Mouse (Mus musculus) midbrain, embryonic 13.5 days (tissue): ENCODE data around the gene Hist1h2ad. TPM values are rescaled to one million over a fixed set of nuclear protein-coding genes. Genes with fewer than 3 reads are reported as not detected.
A peak's percentile ranks its signal among the peaks of the same experiment; 100 is the strongest.
"Not testable (repeated sequence)": the region's sequence is repeated elsewhere in the genome, so short reads cannot be mapped to it uniquely, and the experiment has no call there.

ENCODE experiments used
- ATAC-seq: fragments of 200-750 bp; cut with Nextera tagmentation; 2 replicates; pipeline ENCODE4 v1.8.0; 2017; ENCODE audit warnings: mild to moderate bottlenecking, moderate TSS enrichment, moderate library complexity
- H3K27ac ChIP-seq: fragments of 300-500 bp; sonication (generic); 2 replicates; pipeline ENCODE4 v1.5.1; 2015; ENCODE audit warnings: inconsistent platforms, mild to moderate bottlenecking, moderate library complexity
- H3K27me3 ChIP-seq: fragments of 300-500 bp; sonication (generic); 2 replicates; pipeline ENCODE4 v1.6.1; 2015; ENCODE audit warnings: mild to moderate bottlenecking, inconsistent platforms
- H3K36me3 ChIP-seq: fragments of 300-500 bp; sonication (generic); 2 replicates; pipeline ENCODE4 v1.6.1; 2015; ENCODE audit warnings: mild to moderate bottlenecking, inconsistent platforms
- H3K4me1 ChIP-seq: fragments of 300-500 bp; sonication (generic); replicated peaks from 2 replicates; pipeline ENCODE4 v1.6.1; 2015; ENCODE audit warnings: inconsistent platforms
- H3K4me2 ChIP-seq: fragments of 300-500 bp; sonication (generic); replicated peaks from 2 replicates; pipeline ENCODE4 v1.6.1; 2015; ENCODE audit warnings: moderate library complexity, mild to moderate bottlenecking, inconsistent platforms
- H3K4me3 ChIP-seq: fragments of 300-500 bp; sonication (generic); replicated peaks from 2 replicates; pipeline ENCODE4 v1.5.1; 2015; ENCODE audit warnings: mild to moderate bottlenecking, inconsistent platforms
- H3K9ac ChIP-seq: fragments of 300-500 bp; sonication (generic); replicated peaks from 2 replicates; pipeline ENCODE4 v1.6.1; 2015; ENCODE audit warnings: mild to moderate bottlenecking, inconsistent platforms
- H3K9me3 ChIP-seq: fragments of 300-500 bp; sonication (generic); 2 replicates; pipeline ENCODE4 v1.6.1; 2016; ENCODE audit warnings: mild to moderate bottlenecking, inconsistent platforms
- WGBS: fragments of 180-500 bp; shearing (Covaris S2); methylation state at CpG from one replicate; pipeline ENCODE4 v1.1.7; 2015; 5-methylcytosine and 5-hydroxymethylcytosine counted together
- polyA plus RNA-seq: library from polyadenylated mRNA; unstranded; fragments of >200 nt; fragmentation: Nextera tagmentation; extraction: Ambion mirVana; gene quantifications from 2 replicates; pipeline ENCODE4 v1.2.1, GENCODE M21; 2015

Hist1h2ad gene
- polyA plus RNA-seq, 1 experiment from 2014 or later = 1.7 TPM

DNA sequence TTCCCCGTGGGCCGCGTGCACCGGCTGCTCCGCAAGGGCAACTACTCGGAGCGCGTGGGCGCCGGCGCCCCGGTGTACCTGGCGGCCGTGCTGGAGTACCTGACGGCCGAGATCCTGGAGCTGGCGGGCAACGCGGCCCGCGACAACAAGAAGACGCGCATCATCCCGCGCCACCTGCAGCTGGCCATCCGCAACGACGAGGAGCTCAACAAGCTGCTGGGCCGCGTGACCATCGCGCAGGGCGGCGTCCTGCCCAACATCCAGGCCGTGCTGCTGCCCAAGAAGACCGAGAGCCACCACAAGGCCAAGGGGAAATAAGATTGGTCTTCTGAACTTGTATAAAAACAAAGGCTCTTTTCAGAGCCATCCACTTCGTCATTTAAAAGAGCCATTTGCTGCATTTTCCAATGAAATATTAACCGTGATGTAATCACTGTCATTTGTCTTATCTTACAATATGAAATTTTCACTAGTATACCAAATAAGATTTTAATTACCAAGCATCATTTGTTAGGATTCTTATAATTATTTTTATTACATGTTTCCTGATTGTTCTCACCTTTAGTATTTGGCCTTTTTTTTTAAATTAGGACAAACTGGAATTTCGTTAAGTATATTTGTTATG lies 477 bp downstream of the Hist1h2ad start:
- peak overlapping the region; percentile 85 for H3K27ac ChIP-seq
- not testable (repeated sequence) for H3K36me3 ChIP-seq, H3K9me3 ChIP-seq, H3K27me3 ChIP-seq, ATAC-seq
- peak overlapping the region; percentile 57 for H3K4me2 ChIP-seq
- peak overlapping the region; percentile 46 for H3K4me3 ChIP-seq
- peaks cover 42% of the 10 kb centered on the region for H3K4me1 ChIP-seq
- under 1% methylated on average over 8 of the region's 39 CpGs for WGBS
- H3K9ac ChIP-seq = 0 out of 2 replicates have a peak overlapping the region, but pooled peaks have one; percentile 46

DNA sequence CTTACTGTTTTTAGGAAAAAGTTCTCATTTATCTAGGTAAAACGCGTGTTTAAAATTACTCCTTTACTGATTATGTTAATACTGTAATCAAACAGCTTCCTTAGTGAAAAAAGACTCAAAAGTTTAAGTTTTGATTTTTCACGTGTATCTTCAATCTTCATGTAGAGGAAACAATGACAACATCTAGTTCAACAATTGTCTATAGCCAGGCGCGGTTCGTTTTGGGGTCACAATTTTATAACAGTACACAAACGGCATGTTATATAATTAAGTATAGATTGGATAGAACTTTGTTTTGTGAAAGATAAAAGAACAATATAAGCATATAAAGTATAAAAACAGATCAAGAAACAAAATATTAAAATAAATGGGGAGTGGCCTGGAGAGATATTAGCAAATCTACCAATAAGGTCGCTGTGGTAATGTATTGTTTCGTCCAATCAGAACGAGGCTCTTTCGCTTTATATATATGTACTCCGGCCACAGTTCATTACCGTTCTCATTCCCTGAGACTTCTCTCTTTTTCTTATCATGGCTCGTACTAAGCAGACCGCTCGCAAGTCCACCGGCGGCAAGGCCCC lies 1.2 kb downstream of the Hist1h2ad start, which contains the start of gene Hist1h3d:
Gene Hist1h3d, plus strand, starts transcription at position 493 of the 581 bp plus-strand sequence.
- H3K4me1 ChIP-seq = peaks cover 37% of the 10 kb centered on the region
- no peaks in the 10 kb centered on the region for H3K36me3 ChIP-seq
- peak; percentile 61 for ATAC-seq
- H3K9me3 ChIP-seq = no peaks in the 10 kb centered on the region
- no peaks in the 10 kb centered on the region for H3K27me3 ChIP-seq
- peak within 1 kb of the TSS; percentile 85 for H3K27ac ChIP-seq
- peak within 1 kb of the TSS; percentile 75 for H3K4me2 ChIP-seq
- under 1% methylated on average over 18 of the region's 18 CpGs for WGBS
- H3K4me3 ChIP-seq = peak within 1 kb of the TSS; percentile 46
- H3K9ac ChIP-seq = peak within 1 kb of the TSS; percentile 74

DNA sequence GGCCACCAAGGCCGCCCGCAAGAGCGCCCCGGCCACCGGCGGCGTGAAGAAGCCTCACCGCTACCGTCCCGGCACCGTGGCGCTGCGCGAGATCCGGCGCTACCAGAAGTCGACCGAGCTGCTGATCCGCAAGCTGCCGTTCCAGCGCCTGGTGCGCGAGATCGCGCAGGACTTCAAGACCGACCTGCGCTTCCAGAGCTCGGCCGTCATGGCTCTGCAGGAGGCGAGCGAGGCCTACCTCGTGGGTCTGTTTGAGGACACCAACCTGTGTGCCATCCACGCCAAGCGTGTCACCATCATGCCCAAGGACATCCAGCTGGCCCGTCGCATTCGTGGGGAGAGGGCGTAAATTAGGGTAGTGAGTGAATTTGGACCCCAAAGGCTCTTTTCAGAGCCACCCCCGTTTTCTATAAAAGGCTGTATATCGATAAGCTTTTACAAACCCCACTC lies 1.7 kb downstream of the Hist1h2ad start:
- Histone ChIP-seq H3K4me3 (peak overlapping the region; percentile 46), H3K9ac (peak overlapping the region; percentile 74), H3K4me1 (peaks cover 39% of the 10 kb centered on the region), H3K27ac (peak overlapping the region; percentile 80), H3K4me2 (peak overlapping the region; percentile 75)
- not testable (repeated sequence) for H3K27me3 ChIP-seq, H3K36me3 ChIP-seq, ATAC-seq, H3K9me3 ChIP-seq
- WGBS = under 1% methylated on average over 15 of the region's 40 CpGs

DNA sequence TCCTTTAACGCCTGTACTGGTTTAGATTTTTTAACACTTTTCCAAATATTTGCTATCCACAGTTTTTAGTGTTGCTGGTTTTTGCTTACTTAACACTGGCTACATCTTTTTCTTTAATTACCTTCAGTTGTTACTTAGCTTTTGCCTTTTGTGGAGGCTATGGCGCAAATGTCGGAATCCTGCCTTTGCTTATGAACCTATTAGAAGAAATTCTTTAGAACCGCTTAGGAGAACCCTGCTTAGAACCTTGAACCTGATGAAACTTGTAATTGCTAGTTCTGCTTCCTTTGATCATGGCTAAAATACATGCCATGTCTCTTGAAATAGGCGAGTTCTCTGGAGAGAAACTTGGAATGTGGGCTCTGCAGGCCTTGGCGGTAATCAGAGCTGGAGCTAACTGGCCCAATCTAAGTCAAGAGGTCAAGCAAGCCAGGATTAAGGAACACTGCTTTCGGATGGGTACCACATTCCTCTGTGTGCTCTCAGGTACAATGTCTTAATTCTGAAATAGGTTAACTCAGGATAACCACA lies 2.2 kb downstream of the Hist1h2ad start:
- Histone ChIP-seq H3K27me3 (no peaks in the 10 kb centered on the region), H3K4me2 (peak overlapping the region; percentile 75), H3K4me3 (peak overlapping the region; percentile 46), H3K9ac (peak overlapping the region; percentile 74), H3K27ac (peak overlapping the region; percentile 80), H3K4me1 (peaks cover 41% of the 10 kb centered on the region), H3K9me3 (no peaks in the 10 kb centered on the region), H3K36me3 (no peaks in the 10 kb centered on the region)
- 3% methylated on average over 7 of the region's 7 CpGs for WGBS
- ATAC-seq = no peak

DNA sequence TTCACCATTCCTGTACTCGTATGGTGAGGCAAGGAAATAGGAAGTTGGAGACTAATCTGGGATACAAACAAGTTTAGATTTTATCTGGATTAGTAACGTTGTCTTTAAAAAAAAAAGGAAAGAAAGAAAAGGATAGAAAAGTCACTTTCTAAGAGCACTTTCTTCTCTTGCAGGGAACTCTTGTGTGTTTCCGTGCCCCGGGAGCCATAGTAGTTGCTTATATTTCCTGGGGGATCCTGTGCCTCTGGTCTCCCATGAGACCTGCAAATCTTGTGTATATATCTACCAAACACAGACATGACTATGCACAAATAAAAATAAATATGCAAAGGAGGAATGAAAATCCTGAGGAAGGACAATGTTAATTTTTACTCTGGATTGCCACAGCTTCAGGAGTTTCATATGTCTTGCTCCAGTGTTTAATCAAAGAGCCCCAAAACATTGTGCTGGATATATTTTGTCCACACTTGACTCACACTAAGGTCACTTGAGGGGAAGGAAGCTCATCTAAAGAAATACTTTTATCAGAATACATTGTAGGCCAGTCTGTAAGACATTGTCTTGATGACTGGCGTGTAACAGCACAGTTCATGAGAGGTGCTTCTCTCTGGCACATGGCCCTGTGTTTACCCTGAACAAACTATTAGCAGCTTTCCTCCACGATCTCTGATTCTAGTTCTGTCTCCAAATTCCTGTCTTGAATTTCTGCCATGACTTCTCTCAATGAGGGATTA lies 2.9 kb downstream of the Hist1h2ad start:
- WGBS = 50% methylated on average over 6 of the region's 6 CpGs
- H3K4me3 ChIP-seq = peak overlapping the region; percentile 46
- peak overlapping the region; percentile 75 for H3K4me2 ChIP-seq
- peaks cover 43% of the 10 kb centered on the region for H3K4me1 ChIP-seq
- H3K36me3 ChIP-seq = no peaks in the 10 kb centered on the region
- H3K9ac ChIP-seq = peak overlapping the region; percentile 74
- H3K27ac ChIP-seq = peak overlapping the region; percentile 80; the same call in 1 of the 2 replicates
- no peaks in the 10 kb centered on the region for H3K9me3 ChIP-seq
- no peak for ATAC-seq
- no peaks in the 10 kb centered on the region for H3K27me3 ChIP-seq

DNA sequence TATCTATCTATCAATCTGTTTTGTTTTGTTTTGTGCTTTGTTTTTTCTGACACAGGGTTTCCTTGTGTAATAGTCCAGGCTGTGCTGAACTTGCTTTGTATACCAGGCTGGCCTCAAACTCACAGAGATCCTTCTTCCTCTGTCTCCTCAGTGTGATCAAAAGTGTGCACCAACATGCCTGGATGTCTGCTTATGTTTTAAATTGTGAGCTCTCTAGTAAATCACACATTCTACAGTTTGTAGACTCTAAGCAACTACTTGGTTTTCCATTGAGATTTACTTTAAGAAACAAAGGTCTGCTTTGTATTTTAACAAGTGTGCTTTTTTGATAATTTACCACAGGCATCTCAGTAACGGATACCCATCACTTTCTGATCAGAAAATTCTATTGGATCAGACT lies 3.7 kb downstream of the Hist1h2ad start:
- H3K9me3 ChIP-seq = no peaks in the 10 kb centered on the region
- H3K9ac ChIP-seq = no peak overlapping the region
- WGBS = 96% methylated on average over 1 of the region's 1 CpGs
- H3K4me3 ChIP-seq = no peak overlapping the region
- H3K4me1 ChIP-seq = peaks cover 43% of the 10 kb centered on the region
- no peaks in the 10 kb centered on the region for H3K36me3 ChIP-seq
- no peak overlapping the region for H3K27ac ChIP-seq
- H3K27me3 ChIP-seq = no peaks in the 10 kb centered on the region
- ATAC-seq = no peak
- no peak overlapping the region for H3K4me2 ChIP-seq

DNA sequence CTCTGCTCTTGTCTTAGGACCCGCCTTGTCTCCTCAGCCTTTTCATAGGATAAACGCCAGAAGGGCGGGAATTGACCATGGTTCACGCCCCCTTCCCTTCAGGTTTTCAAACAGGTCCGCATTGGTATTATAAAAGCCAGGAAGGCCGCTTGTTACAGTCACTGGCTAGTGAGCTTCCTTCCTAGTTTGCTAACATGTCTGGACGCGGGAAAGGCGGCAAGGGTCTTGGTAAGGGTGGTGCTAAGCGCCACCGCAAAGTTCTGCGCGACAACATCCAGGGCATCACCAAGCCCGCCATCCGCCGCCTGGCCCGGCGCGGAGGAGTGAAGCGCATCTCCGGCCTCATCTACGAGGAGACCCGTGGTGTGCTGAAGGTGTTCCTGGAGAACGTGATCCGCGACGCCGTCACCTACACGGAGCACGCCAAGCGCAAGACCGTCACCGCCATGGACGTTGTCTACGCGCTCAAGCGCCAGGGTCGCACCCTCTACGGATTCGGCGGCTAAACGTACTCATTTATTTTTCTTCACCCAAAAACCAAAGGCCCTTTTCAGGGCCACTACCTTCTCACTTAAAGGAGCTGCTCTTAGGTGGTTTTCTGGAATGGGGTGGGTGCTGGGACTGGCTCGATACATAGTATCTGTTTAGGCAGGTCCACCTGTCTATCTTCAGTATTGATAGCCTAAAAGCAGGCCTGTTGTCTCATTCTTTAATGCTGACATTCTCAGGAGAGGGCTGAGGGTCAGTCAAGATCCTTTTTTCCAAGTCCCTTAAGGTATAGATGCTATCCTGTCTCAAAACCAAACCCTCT lies 7.4 kb downstream of the Hist1h2ad start, which contains the start of gene Hist1h4d:
Gene Hist1h4d, plus strand, starts transcription at position 191 of the 811 bp plus-strand sequence.
- WGBS = under 1% methylated on average over 43 of the region's 43 CpGs
- Histone ChIP-seq H3K4me2 (peak within 1 kb of the TSS; percentile 84), H3K36me3 (no peaks in the 10 kb centered on the region), H3K9ac (peak within 1 kb of the TSS; percentile 72), H3K4me3 (peak within 1 kb of the TSS; percentile 53), H3K27ac (peak within 1 kb of the TSS; percentile 81), H3K9me3 (no peaks in the 10 kb centered on the region), H3K27me3 (no peaks in the 10 kb centered on the region), H3K4me1 (peaks cover 50% of the 10 kb centered on the region)
- peak; percentile 92 for ATAC-seq

DNA sequence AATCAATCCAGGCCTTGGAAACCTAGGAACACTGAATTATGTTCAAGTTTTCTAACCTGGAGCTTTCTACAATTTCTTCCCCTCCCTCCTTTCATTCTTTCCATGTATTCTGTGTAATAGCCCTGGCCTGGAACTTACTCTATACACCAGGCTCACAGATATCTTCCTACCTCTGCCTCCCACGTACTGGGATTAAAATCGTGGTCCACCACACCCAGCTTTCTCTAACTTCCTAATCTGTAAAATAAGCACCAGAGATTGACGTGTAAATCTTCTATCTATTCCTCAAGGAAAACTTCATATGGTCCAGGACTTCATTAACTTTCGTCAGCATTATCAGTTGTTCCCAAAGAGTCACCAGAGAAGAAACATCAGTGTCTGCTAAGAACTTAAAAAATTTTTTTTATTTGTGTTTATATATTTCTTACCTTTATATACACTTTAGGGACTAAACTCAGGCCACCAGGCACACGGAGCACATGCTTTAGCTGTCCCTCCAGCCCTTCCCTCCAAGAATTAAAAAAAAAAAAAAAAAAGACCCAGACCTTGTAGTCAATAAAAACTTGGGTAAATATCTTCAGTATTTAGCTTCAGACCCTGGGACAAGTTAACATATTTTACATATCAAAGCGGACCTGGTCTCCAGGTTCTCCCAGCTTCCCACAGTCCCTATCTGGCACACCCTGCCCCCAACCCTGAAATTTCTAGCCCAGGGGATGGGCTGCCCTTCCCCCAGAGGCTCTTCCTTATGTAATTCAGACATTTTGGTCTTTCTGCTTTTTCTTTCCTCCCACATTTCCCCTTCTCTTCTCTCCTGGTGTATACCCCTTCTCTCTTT lies 8.3 kb downstream of the Hist1h2ad start:
- Histone ChIP-seq H3K4me3 (peak overlapping the region; percentile 53), H3K36me3 (no peaks in the 10 kb centered on the region), H3K9me3 (no peaks in the 10 kb centered on the region), H3K4me2 (peak overlapping the region; percentile 84), H3K4me1 (peaks cover 48% of the 10 kb centered on the region), H3K27me3 (no peaks in the 10 kb centered on the region), H3K27ac (peak overlapping the region; percentile 81), H3K9ac (peak overlapping the region; percentile 72)
- no peak for ATAC-seq
- 4% methylated on average over 6 of the region's 6 CpGs for WGBS

DNA sequence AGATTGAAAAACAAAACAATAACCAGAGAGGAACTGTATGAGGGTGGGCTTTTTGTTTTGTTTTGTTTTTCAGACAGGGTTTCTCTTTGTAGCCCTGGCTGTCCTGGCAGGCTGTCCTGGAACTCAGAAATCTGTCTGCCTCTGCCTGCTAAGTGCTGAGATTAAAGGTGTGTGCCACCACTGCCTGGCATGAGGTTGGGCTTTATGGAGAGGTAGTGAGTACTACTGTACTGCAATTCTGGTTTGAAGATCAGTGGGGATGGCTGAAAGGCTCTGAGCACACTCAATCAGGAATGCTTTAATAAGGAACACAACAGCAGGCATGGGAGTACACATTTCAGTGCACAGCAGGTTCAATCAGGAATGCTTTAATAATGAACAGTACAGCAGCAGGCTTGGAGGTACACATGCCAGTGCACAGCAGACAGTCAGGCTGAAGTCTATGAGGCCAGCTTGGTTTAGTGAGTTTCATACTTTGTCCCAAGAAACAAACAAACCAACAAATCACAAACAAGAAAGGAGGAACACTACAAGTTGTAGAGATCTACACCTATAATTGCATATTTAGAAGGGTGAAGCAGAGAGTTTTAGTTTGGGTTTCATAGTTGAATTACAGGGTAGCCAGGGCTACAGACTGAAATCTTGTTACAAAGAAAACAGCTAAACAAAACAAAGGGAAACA lies 9.3 kb downstream of the Hist1h2ad start:
- no peak overlapping the region for H3K9ac ChIP-seq
- peaks cover 48% of the 10 kb centered on the region for H3K4me1 ChIP-seq
- no peak overlapping the region for H3K4me2 ChIP-seq
- H3K9me3 ChIP-seq = no peaks in the 10 kb centered on the region
- H3K27me3 ChIP-seq = no peaks in the 10 kb centered on the region
- no peaks in the 10 kb centered on the region for H3K36me3 ChIP-seq
- no peak overlapping the region for H3K4me3 ChIP-seq
- peak overlapping the region; percentile 49 for H3K27ac ChIP-seq
- ATAC-seq = no peak

DNA sequence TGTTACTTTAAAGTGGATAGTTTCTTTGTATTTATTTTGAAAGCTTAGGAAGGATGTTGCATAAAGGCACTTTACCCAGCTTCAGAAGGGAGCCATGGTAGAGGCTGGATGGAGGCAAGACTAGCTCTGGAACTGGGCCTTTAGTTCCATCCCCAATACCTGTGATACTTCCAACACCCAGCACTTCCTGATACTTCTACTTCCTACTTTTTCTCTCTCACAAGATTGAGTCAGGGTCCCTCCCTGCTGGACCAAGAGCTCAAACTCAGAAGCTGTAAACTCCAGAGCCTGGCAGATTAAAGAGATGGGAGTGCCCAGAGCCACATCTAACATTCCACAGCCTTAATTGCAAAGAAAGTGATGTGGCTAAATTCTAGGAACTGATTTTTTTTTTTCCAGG lies 10.2 kb downstream of the Hist1h2ad start:
- H3K9me3 ChIP-seq = no peaks in the 10 kb centered on the region
- no peak for ATAC-seq
- peak overlapping the region; percentile 75 for H3K9ac ChIP-seq
- H3K27ac ChIP-seq = peak overlapping the region; percentile 95
- H3K4me2 ChIP-seq = peak overlapping the region; percentile 85
- H3K27me3 ChIP-seq = no peaks in the 10 kb centered on the region
- no peaks in the 10 kb centered on the region for H3K36me3 ChIP-seq
- peaks cover 48% of the 10 kb centered on the region for H3K4me1 ChIP-seq
- peak overlapping the region; percentile 50 for H3K4me3 ChIP-seq
